Mouse (Mus musculus) forebrain, embryonic 14.5 days (tissue): Measurements from ENCODE around the gene Dtd2. TPM values are rescaled to one million over a fixed set of nuclear protein-coding genes. Genes with fewer than 3 reads are reported as not detected.
A peak's percentile ranks its signal among the peaks of the same experiment; 100 is the strongest.

Source experiments
- ATAC-seq: fragments of 200-750 bp; cut with Nextera tagmentation; 2 replicates; pipeline ENCODE4 v1.8.0; 2017; ENCODE audit warnings: mild to moderate bottlenecking, moderate library complexity
- DNase-seq: peaks from one replicate; pipeline ENCODE4 v3.0.0-alpha.2; 2015; ENCODE audit warnings: low spot score
- H3K27ac ChIP-seq: fragments of 300-500 bp; sonication (generic); 2 replicates; pipeline ENCODE4 v1.5.1; 2014; ENCODE audit warnings: low read depth, mild to moderate bottlenecking, control low read depth, low read length, moderate library complexity
- H3K27me3 ChIP-seq: fragments of 300-500 bp; sonication (generic); replicated peaks from 2 replicates; pipeline ENCODE4 v1.6.1; 2014; ENCODE audit warnings: low read length, control low read depth, mixed read lengths; ENCODE audit not compliant: control insufficient read depth, insufficient read depth
- H3K36me3 ChIP-seq: fragments of 300-500 bp; sonication (generic); 2 replicates; pipeline ENCODE4 v1.6.1; 2014; ENCODE audit warnings: low read length, control low read depth; ENCODE audit not compliant: control insufficient read depth, insufficient read depth
- H3K4me1 ChIP-seq: fragments of 300-500 bp; sonication (generic); 2 replicates; pipeline ENCODE4 v1.6.1; 2014; ENCODE audit warnings: antibody characterized with exemption, low read length, control low read depth; ENCODE audit not compliant: control insufficient read depth, insufficient read depth
- H3K4me2 ChIP-seq: fragments of 300-500 bp; sonication (generic); 2 replicates; pipeline ENCODE4 v1.6.1; 2014; ENCODE audit warnings: mild to moderate bottlenecking, control low read depth, low read length
- H3K4me3 ChIP-seq: fragments of 300-500 bp; sonication (generic); 2 replicates; pipeline ENCODE4 v1.5.1; 2014; ENCODE audit warnings: low read depth, low read length, control low read depth
- H3K9ac ChIP-seq: fragments of 300-500 bp; sonication (generic); 2 replicates; pipeline ENCODE4 v1.6.1; 2014; ENCODE audit warnings: mild to moderate bottlenecking, low read length, control low read depth, moderate library complexity
- H3K9me3 ChIP-seq: fragments of 300-500 bp; sonication (generic); replicated peaks from 2 replicates; pipeline ENCODE4 v1.6.1; 2016; ENCODE audit warnings: low read length, control low read depth, mixed read lengths; ENCODE audit not compliant: control insufficient read depth
- WGBS: fragments of 180-500 bp; shearing (Covaris S2); extraction: QIAGEN DNeasy Blood & Tissue Kit; methylation state at CpG from one replicate; pipeline ENCODE4 v1.1.7; 2014; 5-methylcytosine and 5-hydroxymethylcytosine counted together
- polyA plus RNA-seq: library from polyadenylated mRNA; unstranded; fragments of >200 nt; fragmentation: Nextera tagmentation; extraction: Ambion mirVana; gene quantifications from 2 replicates; pipeline ENCODE4 v1.2.1, GENCODE M21; 2014

Dtd2 gene
- polyA plus RNA-seq, 1 experiment from 2014 or later, result 16.1 TPM

DNA sequence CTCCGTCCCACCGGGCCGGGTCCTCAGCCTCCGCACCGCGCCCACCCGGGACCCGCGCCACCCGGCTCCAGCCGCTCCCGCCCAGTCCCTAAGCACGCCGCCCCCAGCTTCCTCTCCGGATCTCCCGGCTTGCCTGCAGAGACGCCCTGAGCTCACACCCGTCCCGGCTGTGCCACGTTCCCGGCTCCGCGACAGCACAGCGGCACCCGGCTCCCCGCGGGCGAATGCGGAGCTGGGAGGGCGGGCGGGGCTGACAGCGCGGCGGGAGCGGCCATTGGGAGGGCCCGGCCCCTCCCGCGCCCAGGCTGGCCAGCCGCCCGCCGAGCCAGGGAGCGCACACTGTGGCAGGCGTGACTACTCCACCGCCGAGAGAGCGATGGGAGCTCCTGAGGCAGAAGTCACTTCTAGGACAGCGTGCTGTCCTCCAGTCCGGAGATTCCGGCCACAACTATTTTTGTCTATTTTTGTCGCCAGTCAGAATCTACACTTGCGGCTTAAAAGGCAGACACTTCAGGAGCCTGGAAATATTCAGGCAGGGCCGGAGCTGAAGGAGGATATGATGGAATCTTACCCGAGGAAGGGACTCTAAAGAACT lies 35.1 kb downstream of the Dtd2 start, which contains the start of gene Heatr5a:
Gene Heatr5a (minus strand): TSS at position 252 of the 595 bp plus-strand sequence.
- no peaks in the 10 kb centered on the region for H3K27me3 ChIP-seq
- WGBS, result under 1% methylated on average over 52 of the region's 53 CpGs
- ATAC-seq (peak; percentile 98), DNase-seq (peak; percentile 92)
- peak within 1 kb of the TSS; percentile 81 for H3K9ac ChIP-seq
- peaks cover 4% of the 10 kb centered on the region; the same call in 1 of the 2 replicates for H3K4me1 ChIP-seq
- H3K4me2 ChIP-seq, result peak within 1 kb of the TSS; percentile 72
- H3K4me3 ChIP-seq, result peak within 1 kb of the TSS; percentile 92
- H3K36me3 ChIP-seq, result no peaks in the 10 kb centered on the region
- no peaks in the 10 kb centered on the region for H3K9me3 ChIP-seq
- peak within 1 kb of the TSS; percentile 84 for H3K27ac ChIP-seq

DNA sequence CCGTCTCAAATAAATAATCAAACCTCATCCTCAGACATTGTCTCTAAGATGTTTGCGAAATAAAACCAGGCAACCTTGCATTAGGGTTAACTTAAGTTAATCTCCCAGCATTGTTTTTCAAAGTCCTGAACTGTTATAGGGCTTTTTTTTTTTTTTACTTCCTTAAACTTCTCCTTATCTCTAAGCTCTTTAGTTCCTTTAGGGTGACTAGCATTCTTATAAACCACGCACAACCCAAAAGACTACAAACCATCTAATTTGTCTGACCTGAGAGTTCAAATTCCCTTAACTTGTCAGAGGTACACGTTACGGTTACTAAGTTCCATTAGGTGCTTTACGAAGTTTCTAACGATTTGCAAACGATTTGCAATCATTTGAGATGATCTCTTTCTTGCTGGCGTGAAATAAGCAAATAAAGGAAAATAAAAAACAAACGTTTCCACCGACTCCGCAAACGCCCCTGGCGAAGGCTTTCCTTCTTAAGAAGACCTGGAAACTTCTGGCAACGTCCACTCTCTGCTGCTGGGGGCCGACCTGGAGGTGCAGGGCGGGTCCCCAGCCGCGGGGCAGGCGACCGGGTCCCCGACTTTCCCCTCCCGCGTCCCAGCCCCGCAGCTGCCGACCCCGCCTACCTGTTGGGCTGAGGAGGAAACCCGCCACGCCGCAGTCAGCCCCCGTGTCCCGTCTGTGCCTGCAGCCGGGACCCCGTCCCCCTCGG lies 35.8 kb downstream of the Dtd2 start:
- H3K4me2 ChIP-seq, result peak overlapping the region; percentile 72
- no peaks in the 10 kb centered on the region for H3K36me3 ChIP-seq
- peak overlapping the region; percentile 81 for H3K9ac ChIP-seq
- H3K4me3 ChIP-seq, result peak overlapping the region; percentile 92
- peak overlapping the region; percentile 84 for H3K27ac ChIP-seq
- no peak for ATAC-seq
- no peaks in the 10 kb centered on the region for H3K9me3 ChIP-seq
- DNase-seq, result no peak
- WGBS, result 2% methylated on average over 35 of the region's 35 CpGs
- H3K4me1 ChIP-seq, result peaks cover 4% of the 10 kb centered on the region; the same call in 1 of the 2 replicates
- H3K27me3 ChIP-seq, result no peaks in the 10 kb centered on the region

DNA sequence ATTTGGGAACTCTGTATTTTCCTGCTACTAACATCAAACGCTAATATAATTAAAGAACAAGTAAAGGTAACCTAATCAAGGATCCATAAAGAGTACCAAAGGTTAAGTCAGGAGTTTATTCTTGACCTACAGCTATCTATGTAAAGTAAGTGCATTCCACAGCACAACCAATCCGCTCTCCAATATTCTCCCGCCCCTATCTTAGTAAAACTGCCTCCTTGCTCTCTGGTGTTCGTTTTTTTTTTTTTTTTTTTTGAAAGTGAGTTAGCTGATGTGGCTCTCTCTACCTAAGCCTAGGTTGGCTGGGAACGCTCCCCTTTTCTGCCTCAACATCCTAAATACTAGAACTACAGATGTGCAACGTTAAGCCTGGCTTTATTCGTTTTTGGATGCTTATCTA lies 36.4 kb downstream of the Dtd2 start:
- H3K4me3 ChIP-seq, result peak overlapping the region; percentile 92
- no peak for DNase-seq
- H3K27me3 ChIP-seq, result no peaks in the 10 kb centered on the region
- no peaks in the 10 kb centered on the region for H3K36me3 ChIP-seq
- H3K9ac ChIP-seq, result no peak overlapping the region
- peak overlapping the region; percentile 72 for H3K4me2 ChIP-seq
- 27% methylated on average over 7 of the region's 7 CpGs for WGBS
- peaks cover 4% of the 10 kb centered on the region; the same call in 1 of the 2 replicates for H3K4me1 ChIP-seq
- H3K27ac ChIP-seq, result no peak overlapping the region
- H3K9me3 ChIP-seq, result no peaks in the 10 kb centered on the region
- no peak for ATAC-seq

DNA sequence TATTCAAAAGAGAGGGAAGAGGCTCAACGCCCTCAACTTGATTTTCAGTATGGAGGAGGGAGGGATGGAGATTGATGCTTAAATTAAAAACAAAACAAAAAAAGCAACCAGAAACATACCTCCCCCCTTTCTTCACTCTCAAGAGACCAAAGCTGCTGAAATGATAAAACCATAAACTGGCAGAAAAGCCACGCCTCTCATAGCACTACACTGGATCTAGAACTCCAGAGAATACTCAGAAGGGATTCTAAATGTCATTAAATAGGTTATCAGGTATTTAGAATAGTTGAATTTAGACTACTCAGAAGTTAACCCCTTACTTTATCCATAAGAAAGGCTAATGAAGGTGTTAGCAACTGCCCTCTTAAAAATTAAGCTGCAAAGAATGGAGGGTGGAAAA lies 37.2 kb downstream of the Dtd2 start:
- Histone ChIP-seq H3K27ac (no peak overlapping the region), H3K4me1 (peaks cover 4% of the 10 kb centered on the region; the same call in 1 of the 2 replicates), H3K9ac (no peak overlapping the region), H3K36me3 (no peaks in the 10 kb centered on the region), H3K9me3 (no peaks in the 10 kb centered on the region), H3K4me3 (no peak overlapping the region), H3K27me3 (no peaks in the 10 kb centered on the region), H3K4me2 (no peak overlapping the region)
- no peak for DNase-seq
- no peak for ATAC-seq
- 87% methylated on average over 2 of the region's 2 CpGs for WGBS

DNA sequence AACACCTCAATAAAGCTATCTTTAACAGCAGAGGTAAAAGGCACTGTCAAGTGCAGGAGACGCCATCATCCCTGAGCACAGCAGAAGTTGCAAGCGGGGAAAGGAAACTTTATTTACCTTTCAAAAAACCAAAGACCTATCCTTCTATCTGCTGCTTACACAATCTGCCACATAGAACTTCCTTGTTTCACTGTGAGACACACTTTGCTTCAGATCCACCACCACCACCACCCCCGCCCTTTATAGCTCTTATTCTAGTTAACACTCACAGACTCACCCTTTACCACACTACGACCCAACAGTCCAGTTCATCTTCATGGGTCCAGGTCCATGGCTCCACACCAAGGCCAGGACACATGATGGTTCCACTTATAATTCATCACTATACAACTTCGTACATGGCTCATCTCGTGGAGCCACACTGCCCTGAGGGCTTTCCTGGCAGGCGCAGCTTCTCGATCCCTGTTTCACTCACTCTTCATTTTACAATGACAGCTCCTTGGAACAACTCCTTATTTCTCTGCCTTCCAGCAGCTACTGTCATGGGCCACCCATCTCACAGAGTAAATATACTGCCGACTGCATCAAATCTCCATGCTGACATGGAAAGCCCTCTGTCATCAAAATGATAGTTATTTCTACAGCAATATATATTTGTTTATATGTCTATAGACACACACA lies 38.2 kb downstream of the Dtd2 start:
- no peak overlapping the region for H3K4me2 ChIP-seq
- no peak overlapping the region for H3K4me3 ChIP-seq
- DNase-seq (no peak), ATAC-seq (no peak)
- no peaks in the 10 kb centered on the region for H3K36me3 ChIP-seq
- no peak overlapping the region for H3K27ac ChIP-seq
- H3K9ac ChIP-seq, result no peak overlapping the region
- no peaks in the 10 kb centered on the region for H3K9me3 ChIP-seq
- 86% methylated on average over 9 of the region's 9 CpGs for WGBS
- H3K27me3 ChIP-seq, result no peaks in the 10 kb centered on the region
- H3K4me1 ChIP-seq, result peaks cover 4% of the 10 kb centered on the region; the same call in 1 of the 2 replicates

DNA sequence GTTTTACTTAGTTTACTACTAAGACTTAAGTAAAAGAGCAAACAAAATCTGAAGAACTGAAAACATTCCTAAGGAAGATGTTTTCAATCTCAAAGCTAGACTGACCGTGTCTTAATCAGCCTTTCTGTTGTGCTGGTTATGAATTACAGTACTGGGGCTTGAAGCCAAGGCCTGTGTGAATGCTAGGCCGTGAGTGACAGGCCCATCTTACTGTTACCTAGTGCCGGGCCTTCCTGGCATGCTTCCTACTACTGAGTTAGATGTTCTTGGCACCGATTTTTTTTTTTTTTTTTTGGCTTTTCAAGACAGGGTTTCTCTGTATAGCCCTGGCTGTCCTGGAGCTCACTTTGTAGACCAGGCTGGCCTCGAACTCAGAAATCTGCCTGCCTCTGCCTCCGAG lies 48.7 kb downstream of the Dtd2 start:
- H3K27ac ChIP-seq, result no peak overlapping the region
- no peak overlapping the region for H3K4me2 ChIP-seq
- no peaks in the 10 kb centered on the region for H3K27me3 ChIP-seq
- no peaks in the 10 kb centered on the region for H3K9me3 ChIP-seq
- no peak overlapping the region for H3K9ac ChIP-seq
- WGBS, result 59% methylated on average over 6 of the region's 6 CpGs
- H3K4me3 ChIP-seq, result no peak overlapping the region
- no peaks in the 10 kb centered on the region for H3K4me1 ChIP-seq
- peaks cover 9% of the 10 kb centered on the region; the same call in 1 of the 2 replicates for H3K36me3 ChIP-seq
- DNase-seq (peak; percentile 63), ATAC-seq (peak; percentile 54; the same call in 1 of the 2 replicates)

DNA sequence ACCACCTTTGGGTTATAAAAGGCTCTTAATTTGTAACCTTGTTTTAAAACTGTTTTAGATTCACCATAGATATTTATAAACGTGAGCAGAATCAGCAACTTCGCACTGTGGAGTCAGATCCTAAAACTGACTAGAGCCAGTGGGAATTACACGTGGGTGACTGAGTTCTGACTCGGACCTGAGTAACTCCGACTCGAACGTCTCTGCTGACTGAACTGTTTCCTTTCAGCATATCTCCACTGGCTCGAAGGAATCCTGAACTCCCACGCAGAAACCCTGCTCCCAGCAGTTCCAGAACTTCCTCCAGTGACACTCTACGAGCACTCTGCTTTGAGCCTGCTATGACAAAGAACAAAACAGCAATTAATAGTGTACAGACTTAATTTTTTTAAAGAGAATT lies 54.0 kb downstream of the Dtd2 start:
- Histone ChIP-seq H3K27me3 (no peaks in the 10 kb centered on the region), H3K27ac (no peak overlapping the region), H3K9ac (no peak overlapping the region), H3K4me3 (no peak overlapping the region), H3K4me1 (no peaks in the 10 kb centered on the region), H3K4me2 (no peak overlapping the region), H3K36me3 (peaks cover 42% of the 10 kb centered on the region), H3K9me3 (no peaks in the 10 kb centered on the region)
- ATAC-seq (no peak), DNase-seq (no peak)
- WGBS, result 86% methylated on average over 10 of the region's 10 CpGs

DNA sequence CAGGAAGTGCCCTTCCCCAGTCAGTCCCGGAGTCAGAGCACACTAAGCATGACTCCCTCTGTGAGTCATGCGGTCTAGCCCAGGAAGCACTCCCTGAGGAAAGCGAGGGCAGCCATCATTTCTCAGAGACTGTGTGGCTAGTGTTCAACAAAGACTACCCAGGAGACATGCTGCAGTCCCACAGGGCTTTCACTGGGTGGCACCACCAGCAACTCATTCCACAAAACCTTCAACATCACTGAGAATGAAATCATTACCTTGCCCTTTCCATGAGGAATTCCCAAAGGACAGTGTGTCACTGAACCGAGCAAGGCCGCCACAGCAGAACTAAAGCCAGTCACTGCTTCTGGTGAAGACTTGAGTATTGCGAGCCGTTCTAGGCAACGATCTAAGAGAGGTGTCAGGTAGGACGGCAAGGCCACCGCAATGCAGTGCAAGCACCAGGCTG lies 58.8 kb downstream of the Dtd2 start:
- H3K36me3 ChIP-seq, result peaks cover 36% of the 10 kb centered on the region
- no peaks in the 10 kb centered on the region for H3K4me1 ChIP-seq
- no peak overlapping the region for H3K4me3 ChIP-seq
- no peak overlapping the region for H3K27ac ChIP-seq
- H3K9me3 ChIP-seq, result no peaks in the 10 kb centered on the region
- no peak overlapping the region for H3K9ac ChIP-seq
- H3K27me3 ChIP-seq, result no peaks in the 10 kb centered on the region
- 89% methylated on average over 10 of the region's 10 CpGs for WGBS
- DNase-seq (peak; percentile 6), ATAC-seq (no peak)
- no peak overlapping the region for H3K4me2 ChIP-seq
